Mouse (Mus musculus): ENCODE measurements around the gene Pgf.

- TF ChIP-seq CTCF (IDR thresholded peaks at IDR 0.05; ENCODE audit: low read depth): no peak
- TF ChIP-seq EP300 (IDR thresholded peaks at IDR 0.05; ENCODE audit: low read depth): no peak
Measured at GRCm38 (mm10) chr12:85135513-85136470, 41.8 kb downstream of the Pgf start.

Measured in liver, postnatal 0 days (tissue).